Mouse (Mus musculus) left cerebral cortex, postnatal 14 days (tissue): ENCODE measurements around the gene Ephb1. TPM values are rescaled to one million over a fixed set of nuclear protein-coding genes. Genes with fewer than 3 reads are reported as not detected.

Source experiments
- DNase-seq, 2 experiments: peaks; one replicate each; pipeline ENCODE4 v3.0.0; 2021 to 2022; ENCODE audit warnings: low spot score in 2 of 2, mixed read lengths in 1 of 2
- intact Hi-C: fragments of 180-260 bp; cut with DNase I; formaldehyde crosslinking; loops from one replicate; pipeline ENCODE4 v1.15.1; 2025
- total RNA-seq, 2 experiments: library from RNA; stranded (reverse); gene quantifications; 2 replicates each; pipeline ENCODE4 v1.2.3; 2021

The Ephb1 gene
- total RNA-seq, 2 experiments from 2014 or later, result 39.2 to 40.5 TPM

GRCm38 (mm10) chr9:102315436-102315835, 39.1 kb downstream of the Ephb1 start:
- DNase-seq, result no peak
- intact Hi-C loops, result no loop called here

DNA sequence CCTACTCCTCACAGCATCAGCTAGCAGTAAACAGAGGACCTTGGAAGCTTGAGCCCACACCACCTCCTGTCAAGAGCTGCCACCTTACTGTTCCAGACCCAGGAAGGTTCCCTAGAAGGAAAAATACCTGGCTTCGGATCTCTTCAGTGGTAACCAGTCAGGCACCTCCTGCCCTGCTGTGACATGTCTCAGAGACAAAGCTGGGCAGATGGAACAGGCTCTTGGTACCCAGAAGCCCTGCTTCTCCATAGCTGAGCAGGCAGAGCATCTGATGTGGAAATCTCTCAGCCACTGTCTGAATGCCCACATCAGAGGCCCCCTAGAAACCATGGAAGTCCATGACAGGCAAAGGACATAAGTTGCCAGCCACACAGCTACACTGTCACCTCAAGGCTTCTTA, 39.7 kb downstream of the Ephb1 start:
- no peak for DNase-seq
- intact Hi-C loops, result no loop called here

- DNase-seq, result no peak
- intact Hi-C loops, result no loop called here
Measured at GRCm38 (mm10) chr9:102310431-102310830, 44.1 kb downstream of the Ephb1 start.

- no peak for DNase-seq
- intact Hi-C loops, result no loop called here
Measured at GRCm38 (mm10) chr9:102309278-102309677, 45.2 kb downstream of the Ephb1 start.

- intact Hi-C loops, result no loop called here
Measured at GRCm38 (mm10) chr9:102307656-102308055, 46.8 kb downstream of the Ephb1 start.

GRCm38 (mm10) chr9:102306645-102307415, 47.7 kb downstream of the Ephb1 start:
- DNase-seq, result no peak
- intact Hi-C loops, result no loop called here

More at GRCm38 (mm10) chr9:102307656-102308055, 46.8 kb downstream of the Ephb1 start:
- no peak for DNase-seq

GRCm38 (mm10) chr9:102305432-102306100, 48.9 kb downstream of the Ephb1 start:
- intact Hi-C loops, result no loop called here
- no peak for DNase-seq

DNA sequence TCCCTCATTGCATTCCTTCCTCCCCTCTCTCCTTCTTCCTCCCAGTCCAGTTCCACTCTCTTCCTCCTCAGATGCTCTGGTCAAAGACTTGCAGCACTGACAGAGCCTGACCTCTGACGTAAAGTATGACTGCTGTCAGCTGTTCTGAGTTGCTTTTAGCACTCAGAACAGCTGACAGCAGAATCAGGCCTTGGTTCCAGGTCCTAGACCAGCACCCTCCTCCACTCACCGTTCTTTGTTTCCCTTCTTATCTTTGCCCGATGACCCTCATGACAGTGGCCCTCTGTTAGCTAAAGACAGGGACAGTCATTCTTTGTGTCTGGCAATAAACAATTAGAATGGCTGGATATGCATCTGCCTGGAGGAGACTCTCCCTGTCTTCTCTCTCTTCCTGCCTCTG, 49.7 kb downstream of the Ephb1 start:
- DNase-seq, result no peak
- intact Hi-C loops, result no loop called here

DNA sequence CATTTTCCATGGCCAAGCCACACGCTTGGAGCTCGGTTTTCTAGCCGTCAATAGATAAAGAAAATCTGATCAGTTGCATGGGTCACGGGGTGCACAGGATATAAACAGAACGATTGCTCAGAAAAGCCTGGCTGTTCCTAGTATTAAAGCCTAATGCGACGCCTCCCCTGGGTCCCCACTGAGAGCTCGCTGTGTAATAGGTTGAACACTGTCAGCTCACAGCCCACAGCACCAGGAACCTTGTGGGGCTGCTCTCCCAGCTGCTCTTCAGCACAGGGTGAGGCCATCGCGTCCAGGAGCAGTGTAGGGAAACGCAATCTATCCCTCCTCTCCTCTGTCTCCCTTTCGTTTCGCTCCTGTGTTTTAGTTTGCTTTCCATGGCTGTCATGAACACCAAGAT, 50.6 kb downstream of the Ephb1 start:
- intact Hi-C loops, result no loop called here
- no peak for DNase-seq

DNA sequence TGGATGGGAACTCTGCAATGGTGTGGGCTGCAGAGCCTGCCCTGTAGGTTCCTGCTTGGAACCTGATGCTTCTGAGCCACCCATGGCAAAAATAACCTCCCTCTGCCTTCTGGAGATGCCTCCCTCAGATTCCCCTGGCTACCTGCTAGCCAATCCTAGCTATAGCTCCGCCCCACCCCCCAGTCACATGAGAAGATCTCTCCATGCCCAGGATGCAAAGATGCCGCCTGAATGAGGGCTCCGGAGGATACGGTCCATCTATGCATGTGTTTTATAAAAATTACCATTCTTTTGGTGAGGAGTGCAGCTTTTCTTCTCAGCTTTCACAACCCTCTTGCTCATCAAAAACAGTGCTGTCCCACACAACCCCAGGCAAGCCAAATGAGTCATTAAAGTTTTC, 53.5 kb downstream of the Ephb1 start:
- intact Hi-C loops, result no loop called here
- peak in 1 of 2 experiments; percentile 24 for DNase-seq

- intact Hi-C loops, result no loop called here
- DNase-seq, result no peak
Measured at GRCm38 (mm10) chr9:102298741-102299140, 55.8 kb downstream of the Ephb1 start.

DNA sequence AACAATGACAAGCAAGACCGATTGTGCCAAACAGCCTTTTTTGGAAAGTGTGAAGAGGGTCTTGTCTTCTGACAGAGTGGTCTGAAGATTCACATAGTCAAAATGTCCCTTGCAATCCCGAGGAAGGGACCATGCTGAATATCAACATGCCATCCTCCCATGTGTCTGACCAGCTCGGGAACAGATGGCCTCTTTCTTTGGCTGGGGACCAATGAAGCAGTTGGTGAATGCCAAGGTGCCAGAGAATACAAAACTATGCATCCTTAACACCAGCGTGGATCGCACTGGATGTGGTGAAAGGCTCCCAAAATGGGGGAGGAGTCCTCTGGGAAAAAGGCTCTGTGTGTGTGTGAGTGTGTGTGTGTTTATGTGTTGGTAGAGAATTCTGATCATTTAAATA, 56.5 kb downstream of the Ephb1 start:
- intact Hi-C loops, result no loop called here

GRCm38 (mm10) chr9:102297176-102297575, 57.3 kb downstream of the Ephb1 start:
- intact Hi-C loops, result no loop called here
- no peak for DNase-seq

More for the DNA sequence above, 56.5 kb downstream of the Ephb1 start:
- peak; percentile 15 to 16 for DNase-seq

DNA sequence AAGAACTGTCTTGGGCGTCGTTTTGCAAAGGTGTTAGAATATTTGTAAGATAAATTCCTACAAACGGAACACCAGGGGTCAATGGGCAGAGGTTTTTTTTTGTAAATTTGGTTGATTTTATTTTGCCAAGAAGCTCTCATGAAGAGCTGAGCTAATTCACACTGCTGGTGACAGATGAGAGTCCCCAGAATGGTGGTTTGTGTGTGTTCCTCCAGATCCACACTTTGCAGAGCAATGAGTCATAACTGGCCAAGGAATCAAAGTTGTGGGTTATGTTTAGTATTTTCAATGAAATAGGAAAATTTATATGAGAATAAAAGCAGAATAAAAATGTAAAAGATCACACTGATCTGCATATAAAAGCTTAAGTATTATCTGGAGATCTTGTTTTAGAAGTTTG, 60.9 kb downstream of the Ephb1 start:
- no peak for DNase-seq
- intact Hi-C loops, result no loop called here

GRCm38 (mm10) chr9:102291230-102291629, 63.3 kb downstream of the Ephb1 start:
- no peak for DNase-seq
- intact Hi-C loops, result no loop called here

GRCm38 (mm10) chr9:102288356-102288755, 66.1 kb downstream of the Ephb1 start:
- DNase-seq, result no peak
- intact Hi-C loops, result no loop called here

- DNase-seq, result no peak
Measured at GRCm38 (mm10) chr9:102275931-102276330, 78.6 kb downstream of the Ephb1 start.

DNA sequence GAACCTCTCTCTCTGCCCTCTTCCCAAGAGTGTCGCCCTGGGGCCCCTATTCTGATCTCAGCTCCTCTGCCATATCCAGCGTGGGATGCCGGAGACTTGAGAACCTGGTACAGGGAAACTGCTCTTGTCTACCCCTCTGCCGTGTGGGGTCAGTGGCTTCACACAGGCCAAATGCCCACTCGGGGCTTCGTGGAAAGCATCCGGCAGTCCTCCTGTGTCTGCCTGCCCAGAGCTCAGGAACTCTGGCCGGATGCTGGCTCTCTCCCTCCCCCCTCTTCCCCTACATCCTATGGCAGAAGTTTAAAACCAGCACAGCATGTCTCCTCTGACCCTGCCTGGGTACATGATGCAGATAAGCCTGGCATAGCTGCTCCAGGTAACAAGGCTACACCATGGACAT, 80.5 kb downstream of the Ephb1 start:
- no peak for DNase-seq
- intact Hi-C loops, result loop anchor here (5.0 kb wide), 1 partner anchor 78 kb away; the partner anchor contains the start of gene Ephb1

More at GRCm38 (mm10) chr9:102275931-102276330, 78.6 kb downstream of the Ephb1 start:
- intact Hi-C loops, result no loop called here

DNA sequence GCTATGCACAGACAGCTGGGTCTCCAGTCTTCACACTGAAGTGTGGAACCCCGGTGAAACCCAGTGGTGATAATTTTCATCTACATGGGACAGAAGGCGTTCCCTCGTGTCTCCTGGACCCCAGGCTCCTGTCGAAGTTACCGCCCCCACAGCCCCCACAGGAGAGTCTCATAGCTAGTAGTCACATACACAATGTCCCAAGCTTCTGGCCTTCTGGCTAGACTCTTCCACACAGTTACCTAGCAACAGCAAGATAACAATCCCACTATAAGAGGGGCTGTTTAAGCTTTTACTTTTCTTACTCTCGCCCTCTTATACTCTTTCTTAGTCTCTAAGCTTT, 81.1 kb downstream of the Ephb1 start:
- no peak for DNase-seq
- intact Hi-C loops, result loop anchor here (5.0 kb wide), 1 partner anchor 79 kb away; the partner anchor contains the start of gene Ephb1

GRCm38 (mm10) chr9:102272731-102273468, 81.6 kb downstream of the Ephb1 start:
- DNase-seq, result peak in 1 of 2 experiments; percentile 36
- intact Hi-C loops, result loop anchor here (5.0 kb wide), 1 partner anchor 79 kb away; the partner anchor contains the start of gene Ephb1
